Mouse (Mus musculus) lung, postnatal 36 days (tissue): Measurements from ENCODE around the gene Axl.

Experiments
- DNase-seq: peaks from one replicate; pipeline ENCODE4 v3.0.0; 2022; ENCODE audit warnings: mixed read lengths

Axl gene

GRCm38 (mm10) chr7:25788220-25789128, at the start of gene Axl:
Gene Axl, minus strand, starts transcription at chr7:25788705.
- peak; percentile 71 for DNase-seq

GRCm38 (mm10) chr7:25835188-25835891, 46.8 kb upstream of the Axl start:
- DNase-seq = peak; percentile 60

GRCm38 (mm10) chr7:25831557-25832530, 43.3 kb upstream of the Axl start:
- DNase-seq = no peak

GRCm38 (mm10) chr7:25830251-25830650, 41.7 kb upstream of the Axl start:
- no peak for DNase-seq

- DNase-seq = peak; percentile 87
Measured at GRCm38 (mm10) chr7:25827199-25827598, 38.7 kb upstream of the Axl start.

GRCm38 (mm10) chr7:25826029-25826428, 37.5 kb upstream of the Axl start:
- no peak for DNase-seq

- no peak for DNase-seq
Measured at GRCm38 (mm10) chr7:25825043-25825442, 36.5 kb upstream of the Axl start.

- DNase-seq = peak; percentile 75
Measured at GRCm38 (mm10) chr7:25816241-25816919, 27.9 kb upstream of the Axl start, which contains the start of gene Cyp2s1. Gene Cyp2s1, minus strand, starts transcription at chr7:25816913.

GRCm38 (mm10) chr7:25815571-25815970, 27.1 kb upstream of the Axl start:
- no peak for DNase-seq

GRCm38 (mm10) chr7:25814711-25815110, 26.2 kb upstream of the Axl start:
- DNase-seq = no peak

GRCm38 (mm10) chr7:25812195-25812594, 23.7 kb upstream of the Axl start:
- no peak for DNase-seq

GRCm38 (mm10) chr7:25811716-25812115, 23.2 kb upstream of the Axl start:
- DNase-seq = no peak

- DNase-seq = peak; percentile 90
Measured at GRCm38 (mm10) chr7:25805631-25806343, 17.3 kb upstream of the Axl start.

- no peak for DNase-seq
Measured at GRCm38 (mm10) chr7:25804792-25805191, 16.3 kb upstream of the Axl start.

GRCm38 (mm10) chr7:25803460-25803859, 15.0 kb upstream of the Axl start:
- no peak for DNase-seq

- peak; percentile 79 for DNase-seq
Measured at GRCm38 (mm10) chr7:25802241-25803125, 14.0 kb upstream of the Axl start.

- no peak for DNase-seq
Measured at GRCm38 (mm10) chr7:25801031-25801430, 12.5 kb upstream of the Axl start.

- no peak for DNase-seq
Measured at GRCm38 (mm10) chr7:25799369-25799768, 10.9 kb upstream of the Axl start.

GRCm38 (mm10) chr7:25798540-25798939, 10.0 kb upstream of the Axl start:
- DNase-seq = no peak

- DNase-seq = no peak
Measured at GRCm38 (mm10) chr7:25794775-25795174, 6.3 kb upstream of the Axl start.
